Mouse (Mus musculus) hindbrain, embryonic 14.5 days (tissue): Measurements from ENCODE around the gene 2810004N23Rik. TPM values are rescaled to one million over a fixed set of nuclear protein-coding genes. Genes with fewer than 3 reads are reported as not detected.

Experiments used
- ATAC-seq: fragments of 200-750 bp; cut with Nextera tagmentation; 2 replicates; pipeline ENCODE4 v1.8.0; 2017; ENCODE audit warnings: moderate number of reproducible peaks, mild to moderate bottlenecking, moderate TSS enrichment, moderate library complexity; ENCODE audit not compliant: low FRiP score
- DNase-seq: peaks from one replicate; pipeline ENCODE4 v3.0.0-alpha.2; 2015; ENCODE audit warnings: low spot score
- H3K27ac ChIP-seq: fragments of 300-500 bp; sonication (generic); 2 replicates; pipeline ENCODE4 v1.5.1; 2014; ENCODE audit warnings: mild to moderate bottlenecking, moderate library complexity
- H3K27me3 ChIP-seq: fragments of 300-500 bp; sonication (generic); 2 replicates; pipeline ENCODE4 v1.6.1; 2014; ENCODE audit warnings: mild to moderate bottlenecking, low read length, mixed read lengths; ENCODE audit not compliant: control insufficient read depth, insufficient read depth
- H3K36me3 ChIP-seq: fragments of 300-500 bp; sonication (generic); replicated peaks from 2 replicates; pipeline ENCODE4 v1.6.1; 2014; ENCODE audit not compliant: control insufficient read depth, insufficient read depth
- H3K4me1 ChIP-seq: fragments of 300-500 bp; sonication (generic); replicated peaks from 2 replicates; pipeline ENCODE4 v1.6.1; 2014; ENCODE audit warnings: antibody characterized with exemption, low read length, mixed read lengths; ENCODE audit not compliant: control insufficient read depth, insufficient read depth
- H3K4me2 ChIP-seq: fragments of 300-500 bp; sonication (generic); replicated peaks from 2 replicates; pipeline ENCODE4 v1.6.1; 2014; ENCODE audit warnings: mild to moderate bottlenecking, moderate library complexity
- H3K4me3 ChIP-seq: fragments of 300-500 bp; sonication (generic); replicated peaks from 2 replicates; pipeline ENCODE4 v1.5.1; 2014; ENCODE audit warnings: mild to moderate bottlenecking, low read length
- H3K9ac ChIP-seq: fragments of 300-500 bp; sonication (generic); 2 replicates; pipeline ENCODE4 v1.6.1; 2014
- H3K9me3 ChIP-seq: fragments of 300-500 bp; sonication (generic); 2 replicates; pipeline ENCODE4 v1.6.1; 2016; ENCODE audit warnings: low read length; ENCODE audit not compliant: control insufficient read depth
- WGBS: fragments of 180-500 bp; shearing (Covaris S2); extraction: QIAGEN DNeasy Blood & Tissue Kit; methylation state at CpG from one replicate; pipeline ENCODE4 v1.1.7; 2014; 5-methylcytosine and 5-hydroxymethylcytosine counted together
- polyA plus RNA-seq: library from polyadenylated mRNA; unstranded; fragments of >200 nt; fragmentation: Nextera tagmentation; extraction: Ambion mirVana; gene quantifications from 2 replicates; pipeline ENCODE4 v1.2.1, GENCODE M21; 2014

The 2810004N23Rik gene
- polyA plus RNA-seq, 1 experiment from 2014 or later = 18.4 TPM

DNA sequence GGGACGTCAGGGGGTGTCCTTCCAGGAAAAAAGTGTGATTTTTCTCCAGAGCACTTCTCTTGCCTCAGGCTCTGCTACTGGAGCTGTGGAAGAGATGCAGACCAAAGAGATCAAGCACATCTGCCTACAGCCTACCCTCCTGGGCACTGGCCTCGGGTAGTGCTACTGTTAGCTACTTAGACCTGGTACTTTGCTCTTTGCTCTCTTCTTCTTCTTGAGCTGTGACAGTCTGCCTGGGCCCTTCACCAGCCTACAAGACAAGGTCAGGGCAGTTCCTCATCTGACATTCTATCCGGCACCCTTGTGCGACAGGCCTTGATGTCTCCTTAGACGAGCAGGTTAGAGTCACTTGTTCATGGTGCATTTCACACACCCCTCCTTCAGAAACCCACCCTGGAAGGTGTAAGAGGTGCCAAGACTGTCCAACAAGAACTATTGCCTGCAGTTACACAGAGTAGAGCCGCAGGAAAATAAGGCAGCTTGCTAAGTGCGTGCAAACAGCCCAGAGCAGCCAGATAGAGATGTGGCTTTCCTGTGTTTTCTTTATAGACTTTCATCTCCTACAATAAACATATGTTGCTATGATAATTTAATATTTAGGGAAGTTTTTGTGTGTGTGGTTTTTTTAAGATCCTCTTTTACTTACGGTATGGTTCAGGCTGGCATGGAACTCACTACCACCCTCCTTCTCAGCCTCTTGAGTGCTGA is 67.0 kb downstream of the 2810004N23Rik start:
- Histone ChIP-seq H3K4me1 (peaks cover 38% of the 10 kb centered on the region), H3K4me3 (peak overlapping the region; percentile 80), H3K4me2 (peak overlapping the region; percentile 87), H3K9me3 (no peaks in the 10 kb centered on the region), H3K9ac (peak overlapping the region; percentile 87), H3K27me3 (no peaks in the 10 kb centered on the region; the same call in 1 of the 2 replicates), H3K36me3 (no peaks in the 10 kb centered on the region), H3K27ac (no peak overlapping the region)
- ATAC-seq (no peak), DNase-seq (no peak)
- 63% methylated on average over 8 of the region's 8 CpGs for WGBS

GRCm38 (mm10) chr8:124794486-124794780 is 68.5 kb downstream of the 2810004N23Rik start:
- Histone ChIP-seq H3K36me3 (no peaks in the 10 kb centered on the region), H3K4me2 (peak overlapping the region; percentile 87), H3K9me3 (no peaks in the 10 kb centered on the region), H3K27ac (peak overlapping the region; percentile 98), H3K4me1 (peaks cover 38% of the 10 kb centered on the region), H3K9ac (peak overlapping the region; percentile 87), H3K4me3 (peak overlapping the region; percentile 80), H3K27me3 (no peaks in the 10 kb centered on the region; the same call in 1 of the 2 replicates)
- 2% methylated on average over 25 of the region's 25 CpGs for WGBS
- DNase-seq (peak; percentile 78), ATAC-seq (peak; percentile 38)

DNA sequence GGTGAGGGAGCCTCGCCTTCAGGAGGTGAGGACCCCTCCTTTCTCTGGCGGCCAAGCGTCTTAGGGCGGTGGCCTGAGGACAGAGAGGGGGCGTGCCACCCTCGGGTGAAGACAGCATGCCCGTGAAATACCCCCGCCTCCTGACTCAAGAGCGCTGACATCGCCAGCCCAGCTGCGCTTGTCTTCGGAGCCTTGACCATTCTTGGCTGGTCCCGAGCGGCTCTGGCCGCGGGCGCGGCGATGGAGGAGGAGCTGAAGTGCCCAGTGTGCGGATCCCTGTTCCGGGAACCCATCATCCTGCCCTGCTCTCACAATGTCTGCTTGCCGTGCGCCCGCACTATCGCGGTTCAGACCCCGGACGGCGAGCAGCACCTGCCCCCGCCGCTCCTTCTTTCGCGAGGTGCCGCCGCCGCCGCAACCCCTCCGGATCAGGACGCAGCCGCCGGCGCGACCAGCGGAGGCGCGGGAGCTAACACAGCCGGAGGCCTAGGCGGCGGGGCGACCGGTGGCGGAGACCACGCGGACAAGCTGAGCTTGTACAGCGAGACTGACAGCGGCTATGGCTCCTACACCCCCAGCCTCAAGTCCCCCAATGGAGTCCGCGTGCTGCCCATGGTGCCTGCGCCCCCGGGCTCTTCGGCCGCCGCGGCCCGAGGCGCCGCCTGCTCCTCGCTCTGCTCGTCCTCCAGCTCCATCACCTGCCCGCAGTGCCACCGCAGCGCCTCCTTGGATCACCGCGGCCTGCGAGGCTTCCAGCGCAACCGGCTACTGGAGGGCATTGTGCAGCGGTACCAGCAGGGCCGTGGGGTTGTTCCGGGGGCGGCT is 69.0 kb downstream of the 2810004N23Rik start:
- ATAC-seq (peak; percentile 10; the same call in 1 of the 2 replicates), DNase-seq (peak; percentile 37)
- H3K9ac ChIP-seq = peak overlapping the region; percentile 87
- peaks cover 33% of the 10 kb centered on the region for H3K4me1 ChIP-seq
- no peaks in the 10 kb centered on the region for H3K36me3 ChIP-seq
- peak overlapping the region; percentile 98 for H3K27ac ChIP-seq
- H3K9me3 ChIP-seq = no peaks in the 10 kb centered on the region
- H3K4me2 ChIP-seq = peak overlapping the region; percentile 87
- peak overlapping the region; percentile 80 for H3K4me3 ChIP-seq
- under 1% methylated on average over 63 of the region's 81 CpGs for WGBS
- H3K27me3 ChIP-seq = no peaks in the 10 kb centered on the region; the same call in 1 of the 2 replicates

- no peaks in the 10 kb centered on the region; the same call in 1 of the 2 replicates for H3K27me3 ChIP-seq
- under 1% methylated on average over 50 of the region's 51 CpGs for WGBS
- H3K4me1 ChIP-seq = peaks cover 33% of the 10 kb centered on the region
- H3K27ac ChIP-seq = peak overlapping the region; percentile 98
- H3K9ac ChIP-seq = peak overlapping the region; percentile 87
- H3K9me3 ChIP-seq = no peaks in the 10 kb centered on the region
- H3K4me2 ChIP-seq = peak overlapping the region; percentile 87
- peak overlapping the region; percentile 80 for H3K4me3 ChIP-seq
- H3K36me3 ChIP-seq = no peaks in the 10 kb centered on the region
- DNase-seq (peak; percentile 75), ATAC-seq (peak; percentile 68)
Measured at GRCm38 (mm10) chr8:124793172-124793651, 69.7 kb downstream of the 2810004N23Rik start.

- 0% methylated on average over 28 of the region's 39 CpGs for WGBS
- peak; percentile 93 for ATAC-seq
- Histone ChIP-seq H3K4me2 (peak within 1 kb of the TSS; percentile 87), H3K4me1 (peaks cover 33% of the 10 kb centered on the region), H3K36me3 (no peaks in the 10 kb centered on the region), H3K9me3 (no peaks in the 10 kb centered on the region), H3K27me3 (no peaks in the 10 kb centered on the region; the same call in 1 of the 2 replicates), H3K4me3 (peak within 1 kb of the TSS; percentile 80), H3K27ac (peak within 1 kb of the TSS; percentile 98), H3K9ac (peak within 1 kb of the TSS; percentile 87)
- DNase-seq = peak; percentile 88
Measured at GRCm38 (mm10) chr8:124792708-124793107, 70.2 kb downstream of the 2810004N23Rik start, which contains the start of gene Trim67. TSS of gene Trim67 (plus strand) at chr8:124793092.

GRCm38 (mm10) chr8:124792186-124792585 is 70.7 kb downstream of the 2810004N23Rik start:
- DNase-seq = peak; percentile 61
- WGBS = under 1% methylated on average over 32 of the region's 32 CpGs
- Histone ChIP-seq H3K4me3 (peak overlapping the region; percentile 80), H3K4me2 (peak overlapping the region; percentile 87), H3K4me1 (peaks cover 29% of the 10 kb centered on the region), H3K9ac (peak overlapping the region; percentile 87), H3K27me3 (no peaks in the 10 kb centered on the region; the same call in 1 of the 2 replicates), H3K27ac (peak overlapping the region; percentile 98), H3K9me3 (no peaks in the 10 kb centered on the region), H3K36me3 (no peaks in the 10 kb centered on the region)
- ATAC-seq = peak; percentile 36

- Histone ChIP-seq H3K4me3 (peak overlapping the region; percentile 80), H3K27me3 (no peaks in the 10 kb centered on the region; the same call in 1 of the 2 replicates), H3K9me3 (no peaks in the 10 kb centered on the region), H3K9ac (peak overlapping the region; percentile 87), H3K36me3 (no peaks in the 10 kb centered on the region), H3K4me2 (peak overlapping the region; percentile 87), H3K27ac (peak overlapping the region; percentile 98), H3K4me1 (peaks cover 25% of the 10 kb centered on the region)
- 43% methylated on average over 4 of the region's 4 CpGs for WGBS
- no peak for ATAC-seq
- no peak for DNase-seq
Measured at GRCm38 (mm10) chr8:124791751-124792150, 71.2 kb downstream of the 2810004N23Rik start.

- no peak overlapping the region for H3K9ac ChIP-seq
Measured at GRCm38 (mm10) chr8:124790676-124791075, 72.2 kb downstream of the 2810004N23Rik start.

More at GRCm38 (mm10) chr8:124790676-124791075, 72.2 kb downstream of the 2810004N23Rik start:
- Histone ChIP-seq H3K4me1 (peaks cover 15% of the 10 kb centered on the region), H3K27ac (no peak overlapping the region), H3K36me3 (no peaks in the 10 kb centered on the region), H3K27me3 (no peaks in the 10 kb centered on the region; the same call in 1 of the 2 replicates), H3K9me3 (no peaks in the 10 kb centered on the region), H3K4me2 (no peak overlapping the region), H3K4me3 (no peak overlapping the region)
- ATAC-seq (no peak), DNase-seq (no peak)
- whole genome bisulfite sequencing = 84% methylated on average over 4 of the region's 4 CpGs
